Mouse (Mus musculus) inflammation-experienced regulatory T-cells, adult 16 weeks (primary cell): ENCODE measurements around the gene Ctrl. TPM values are rescaled to one million over a fixed set of nuclear protein-coding genes. Genes with fewer than 3 reads are reported as not detected.

ENCODE experiments used
- polyA plus RNA-seq: library from polyadenylated mRNA; unstranded; fragments of 100-300 nt; shearing (Covaris generic); gene quantifications from one replicate; pipeline ENCODE4 v1.2.1, GENCODE M21; 2017

Gene Ctrl
- 1.9 TPM for polyA plus RNA-seq

GRCm38 (mm10) chr8:105933762-105934161 lies at the start of gene Ctrl:
TSS of gene Ctrl (minus strand) at chr8:105933862.

GRCm38 (mm10) chr8:105979325-105979724 lies 45.7 kb upstream of the Ctrl start, which contains the start of gene Dpep3:
TSS of gene Dpep3 (minus strand) at chr8:105979429.

GRCm38 (mm10) chr8:105965905-105966341 lies 32.3 kb upstream of the Ctrl start, which contains the start of gene Slc12a4:
TSS of gene Slc12a4 (minus strand) at chr8:105966097.

GRCm38 (mm10) chr8:105943321-105943739 lies 9.7 kb upstream of the Ctrl start, which contains the start of gene Lcat:
TSS of gene Lcat (minus strand) at chr8:105943382.

GRCm38 (mm10) chr8:105938306-105938669 lies 4.6 kb upstream of the Ctrl start, which contains the start of gene Psmb10:
TSS of gene Psmb10 (minus strand) at chr8:105938444.

GRCm38 (mm10) chr8:105900180-105900940 lies 33.3 kb downstream of the Ctrl start, which contains the start of gene Pskh1:
TSS of gene Pskh1 (plus strand) at chr8:105900441.

GRCm38 (mm10) chr8:105893339-105893738 lies 40.3 kb downstream of the Ctrl start, which contains the start of gene Nrn1l:
TSS of gene Nrn1l (plus strand) at chr8:105893567.

Other genes starting within 250 kb of the Ctrl start
- gene Carmil2, start 247.6 kb downstream of the Ctrl start, polyA plus RNA-seq = 25.6 TPM
- 92.3 TPM for gene Acd, start 232.8 kb downstream of the Ctrl start, polyA plus RNA-seq
- 12.3 TPM for gene Pard6a, start 232.7 kb downstream of the Ctrl start, polyA plus RNA-seq
- gene 4933405L10Rik, start 226.2 kb downstream of the Ctrl start, polyA plus RNA-seq = 0.35 TPM
- gene Enkd1, start 225.7 kb downstream of the Ctrl start, polyA plus RNA-seq = 3.7 TPM
- 6.3 TPM for gene Gfod2, start 175.2 kb downstream of the Ctrl start, polyA plus RNA-seq
- gene Ranbp10, start 106.5 kb downstream of the Ctrl start, polyA plus RNA-seq = 27.8 TPM
- not detected for gene Tsnaxip1, start 106.1 kb downstream of the Ctrl start, polyA plus RNA-seq
- 18.1 TPM for gene Cenpt, start 80.6 kb downstream of the Ctrl start, polyA plus RNA-seq
- 17.4 TPM for gene Thap11, start 78.7 kb downstream of the Ctrl start, polyA plus RNA-seq
- gene Nutf2, start 73.3 kb downstream of the Ctrl start, polyA plus RNA-seq = 11.7 TPM
- 120 TPM for gene Edc4, start 53.0 kb downstream of the Ctrl start, polyA plus RNA-seq
- 2.6 TPM for gene Nrn1l, start 40.3 kb downstream of the Ctrl start, polyA plus RNA-seq
- gene Pskh1, start 33.4 kb downstream of the Ctrl start, polyA plus RNA-seq = 38.1 TPM
- gene Psmb10, start 4.6 kb upstream of the Ctrl start, polyA plus RNA-seq = 505 TPM
- 0.59 TPM for gene Lcat, start 9.5 kb upstream of the Ctrl start, polyA plus RNA-seq
- gene Slc12a4, start 32.2 kb upstream of the Ctrl start, polyA plus RNA-seq = 20.9 TPM
- not detected for gene Dpep3, start 45.6 kb upstream of the Ctrl start, polyA plus RNA-seq
- gene Dus2, start 57.5 kb upstream of the Ctrl start, polyA plus RNA-seq = 31.4 TPM
- 0.43 TPM for gene Dpep2nb, start 72.1 kb upstream of the Ctrl start, polyA plus RNA-seq
- gene Ddx28, start 78.0 kb upstream of the Ctrl start, polyA plus RNA-seq = 10.8 TPM
- 63.7 TPM for gene Nfatc3, start 125.0 kb upstream of the Ctrl start, polyA plus RNA-seq
- gene Esrp2, start 203.1 kb upstream of the Ctrl start, polyA plus RNA-seq = 1.7 TPM
- 14.1 TPM for gene Pla2g15, start 216.5 kb upstream of the Ctrl start, polyA plus RNA-seq
- 46.5 TPM for gene Slc7a6, start 235.0 kb upstream of the Ctrl start, polyA plus RNA-seq